In the genomic region with DNA sequence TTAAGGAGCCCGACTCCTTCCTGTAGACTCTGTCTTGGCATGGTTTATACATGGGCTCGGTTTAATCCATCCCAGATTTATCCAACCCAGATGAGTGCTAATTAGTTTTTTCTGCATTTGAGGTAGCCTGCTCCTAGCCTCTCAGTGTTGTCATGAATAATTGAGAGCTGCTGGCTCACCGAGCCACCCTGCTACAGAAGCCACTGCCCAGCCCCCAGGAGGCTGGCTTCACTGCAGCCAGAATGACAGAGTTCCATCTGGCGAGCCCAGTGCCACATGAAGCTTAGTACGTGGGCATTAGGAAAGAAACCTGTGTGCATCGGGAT, we compare ENCODE assay signal across 12 mouse cellular contexts. TPM values are rescaled to one million over a fixed set of nuclear protein-coding genes. Genes with fewer than 3 reads are reported as not detected.
A peak's percentile ranks its signal among the peaks of the same experiment; 100 is the strongest.
DNase-seq lines count a peak whose midpoint lies in the region; ATAC-seq lines count a peak whose summit lies in the region.
"Had no signal": no experiment of that assay in that cellular context is flagged by ENCODE, and none has a peak within 500 bp of the region (broad histone marks: within the 10 kb centered on the region; RNA-seq: fewer than 3 reads in every experiment).

No protein-coding gene starts in this region.

- 11% methylated on average over 6 of the region's 6 CpGs for WGBS in forebrain, embryonic 15.5 days
- WGBS in limb, embryonic 15.5 days, result 27% methylated on average over 6 of the region's 6 CpGs

- no peak overlapping the region for H3K27ac ChIP-seq in forebrain, embryonic 15.5 days (replicated peaks)
- H3K27ac ChIP-seq in limb, embryonic 15.5 days, result peak overlapping the region; percentile 48

- no peak overlapping the region for H3K4me3 ChIP-seq in forebrain, embryonic 15.5 days
- H3K4me3 ChIP-seq in limb, embryonic 15.5 days, result no peak overlapping the region

- peaks cover 16% of the 10 kb centered on the region for H3K4me1 ChIP-seq in forebrain, embryonic 15.5 days
- H3K4me1 ChIP-seq in limb, embryonic 15.5 days, result peaks cover 18% of the 10 kb centered on the region

- DNase-seq in adrenal gland, postnatal 14 days, result peak; percentile 14
- DNase-seq in adrenal gland, adult 8-10 months, result no peak
- peak; percentile 41 for DNase-seq in cerebellum, adult 9-11 months
- no peak for DNase-seq in kidney, adult 8-10 months
- DNase-seq in left cerebral cortex, adult 18-20 months (ENCODE audit: low spot score in 2 of 2), result no peak
- no peak for DNase-seq in kidney, postnatal 10 days
- DNase-seq: adrenal gland, postnatal 25 days had no signal

- ATAC-seq in forebrain, embryonic 15.5 days (replicated peaks), result peak; percentile 75
- ATAC-seq in limb, embryonic 15.5 days (ENCODE audit: insufficient number of reproducible peaks, low FRiP score, low TSS enrichment, low read depth), result no peak

- H3K27me3 ChIP-seq in forebrain, embryonic 15.5 days, result 0 out of 2 replicates have a peak, but pooled peaks cover 5% of the 10 kb centered on the region
- no peaks in the 10 kb centered on the region for H3K27me3 ChIP-seq in limb, embryonic 15.5 days

- 0 out of 2 replicates have a peak overlapping the region, but pooled peaks have one; percentile 1 for H3K4me2 ChIP-seq in forebrain, embryonic 15.5 days (replicated peaks)
- no peak overlapping the region for H3K4me2 ChIP-seq in limb, embryonic 15.5 days

- no peaks in the 10 kb centered on the region for H3K36me3 ChIP-seq in forebrain, embryonic 15.5 days
- no peaks in the 10 kb centered on the region for H3K36me3 ChIP-seq in limb, embryonic 15.5 days

- no peak overlapping the region for H3K9ac ChIP-seq in forebrain, embryonic 15.5 days (replicated peaks)
- H3K9ac ChIP-seq in limb, embryonic 15.5 days, result no peak overlapping the region

- no peaks in the 10 kb centered on the region for H3K9me3 ChIP-seq in forebrain, embryonic 15.5 days
- no peaks in the 10 kb centered on the region for H3K9me3 ChIP-seq in limb, embryonic 15.5 days

RNA-seq across cellular contexts. Expression of a gene that starts 30.0 kb away (rescaled TPM):
- 4.8 and 5.2 TPM in 2 replicates for total RNA-seq in adrenal gland, postnatal 14 days (2021)
- total RNA-seq in adrenal gland, adult 8-10 months (2022), result 10 to 100 TPM in 1 of 4 experiments, 1 to 10 TPM in 3; 3.3 to 11.1 (median 6.5) TPM
- polyA plus RNA-seq in forebrain, embryonic 15.5 days (2015; fragmentation: Nextera tagmentation; extraction: Ambion mirVana), result 2.9 and 4.5 TPM in 2 replicates
- 5.1 and 8.0 TPM in 2 replicates for polyA plus RNA-seq in limb, embryonic 15.5 days (2015; fragmentation: Nextera tagmentation; extraction: Ambion mirVana)
- 1 to 10 TPM; 5.8 to 7.2 TPM for total RNA-seq in left cerebral cortex, adult 18-20 months (2021)
- total RNA-seq: granulocyte monocyte progenitor cell, adult 5-6 weeks; MEL had no signal
- polyA plus RNA-seq: liver, adult 2 months had no signal

Comparison
In these comparisons a context has a peak if more than half of its experiments do, and no peak if none do; other contexts are left out.
1. DNase-seq: peak in adrenal gland, postnatal 14 days (single experiment) and cerebellum, adult 9-11 months (single experiment); none in adrenal gland, adult 8-10 months (single experiment), kidney, adult 8-10 months (0 of 2), left cerebral cortex, adult 18-20 months (0 of 2) and kidney, postnatal 10 days (single experiment).